Mouse (Mus musculus): Measurements from ENCODE around the gene Vmn1r3. TPM values are rescaled to one million over a fixed set of nuclear protein-coding genes. Genes with fewer than 3 reads are reported as not detected.
"Not testable (repeated sequence)": the region's sequence is repeated elsewhere in the genome, so short reads cannot be mapped to it uniquely, and the experiment has no call there.

Vmn1r3 gene
- total RNA-seq (2022) = not detected

- not testable (repeated sequence) for DNase-seq (ENCODE audit: low spot score)
Measured at GRCm38 (mm10) chr4:3185258-3185657, at the start of gene Vmn1r3. TSS of gene Vmn1r3 (minus strand) at chr4:3185358.

DNA sequence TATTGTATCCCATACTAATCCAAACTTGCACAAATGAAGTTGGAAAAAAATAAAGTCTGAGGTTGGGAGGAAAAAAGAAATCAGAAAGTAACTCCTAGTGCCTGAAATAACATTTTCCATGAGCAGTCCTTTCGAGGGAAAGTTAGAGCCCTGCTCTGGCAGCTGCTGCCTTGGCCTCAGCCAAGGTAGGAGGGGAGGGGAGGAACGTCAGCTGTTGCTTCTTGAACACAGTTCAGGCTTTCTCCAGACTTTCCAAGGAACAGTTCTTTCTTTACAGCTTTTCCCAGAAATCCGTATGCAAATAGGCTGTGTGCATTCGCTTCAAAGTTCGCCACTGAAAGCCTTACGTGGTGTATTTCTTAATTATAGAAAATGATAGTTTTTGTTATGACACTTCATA is 46.9 kb upstream of the Vmn1r3 start:
- peak; percentile 87 for DNase-seq (ENCODE audit: low spot score)

- DNase-seq (ENCODE audit: low spot score) = no peak
Measured at GRCm38 (mm10) chr4:3230908-3231684, 45.9 kb upstream of the Vmn1r3 start.

- DNase-seq (ENCODE audit: low spot score) = no peak
Measured at GRCm38 (mm10) chr4:3229532-3229931, 44.4 kb upstream of the Vmn1r3 start.

DNA sequence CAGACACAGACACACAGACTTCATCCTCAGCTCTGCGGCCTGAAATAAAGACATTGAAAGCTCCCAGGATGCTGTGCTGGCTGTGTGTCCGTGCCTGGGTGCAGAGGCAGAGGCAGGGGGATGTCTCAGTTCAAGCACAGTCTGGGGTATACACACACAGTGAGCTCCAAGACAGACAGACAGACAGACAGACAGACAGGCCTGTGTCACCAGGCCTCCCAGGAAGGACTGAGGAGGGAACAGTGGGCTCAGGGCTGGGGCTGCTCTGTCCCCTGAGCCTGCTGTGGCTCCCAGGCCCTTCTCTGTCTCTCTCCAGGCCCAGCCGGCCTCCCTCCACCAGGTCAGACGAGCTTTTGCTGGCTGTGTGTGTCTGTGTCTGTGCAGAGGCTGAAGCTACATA is 43.3 kb upstream of the Vmn1r3 start:
- no peak for DNase-seq (ENCODE audit: low spot score)

- no peak for DNase-seq (ENCODE audit: low spot score)
Measured at GRCm38 (mm10) chr4:3227751-3228150, 42.6 kb upstream of the Vmn1r3 start.

DNA sequence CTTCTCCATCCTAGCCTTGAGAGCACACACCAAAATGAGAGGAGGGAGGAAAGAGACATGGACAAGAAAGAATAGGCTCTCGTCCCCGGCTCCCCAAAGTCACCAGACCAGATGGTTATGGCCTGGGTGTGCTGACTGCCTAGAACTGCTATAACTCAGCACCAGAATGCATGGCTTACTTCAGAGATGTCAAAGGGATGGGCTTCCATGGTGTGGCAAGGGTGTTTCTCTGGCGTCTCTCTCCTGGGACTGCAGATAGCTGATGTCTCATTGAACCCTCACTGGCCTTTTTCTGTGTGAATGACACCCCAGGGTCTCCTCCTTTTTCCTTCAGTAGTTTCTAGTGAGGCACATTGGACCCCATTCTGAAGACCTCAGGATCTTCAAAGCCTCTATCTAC is 41.3 kb upstream of the Vmn1r3 start:
- no peak for DNase-seq (ENCODE audit: low spot score)

- not testable (repeated sequence) for DNase-seq (ENCODE audit: low spot score)
Measured at GRCm38 (mm10) chr4:3225416-3225815, 40.3 kb upstream of the Vmn1r3 start.

- DNase-seq (ENCODE audit: low spot score) = not testable (repeated sequence)
Measured at GRCm38 (mm10) chr4:3224848-3225247, 39.7 kb upstream of the Vmn1r3 start.

- DNase-seq (ENCODE audit: low spot score) = not testable (repeated sequence)
Measured at GRCm38 (mm10) chr4:3223483-3224209, 38.5 kb upstream of the Vmn1r3 start.

- DNase-seq (ENCODE audit: low spot score) = not testable (repeated sequence)
Measured at GRCm38 (mm10) chr4:3216382-3216781, 31.2 kb upstream of the Vmn1r3 start.

GRCm38 (mm10) chr4:3213349-3213748 is 28.2 kb upstream of the Vmn1r3 start:
- DNase-seq (ENCODE audit: low spot score) = not testable (repeated sequence)

GRCm38 (mm10) chr4:3209643-3210217 is 24.6 kb upstream of the Vmn1r3 start:
- not testable (repeated sequence) for DNase-seq (ENCODE audit: low spot score)

- DNase-seq (ENCODE audit: low spot score) = not testable (repeated sequence)
Measured at GRCm38 (mm10) chr4:3176746-3177490, 8.2 kb downstream of the Vmn1r3 start.

GRCm38 (mm10) chr4:3176195-3176594 is 9.0 kb downstream of the Vmn1r3 start:
- not testable (repeated sequence) for DNase-seq (ENCODE audit: low spot score)

DNA sequence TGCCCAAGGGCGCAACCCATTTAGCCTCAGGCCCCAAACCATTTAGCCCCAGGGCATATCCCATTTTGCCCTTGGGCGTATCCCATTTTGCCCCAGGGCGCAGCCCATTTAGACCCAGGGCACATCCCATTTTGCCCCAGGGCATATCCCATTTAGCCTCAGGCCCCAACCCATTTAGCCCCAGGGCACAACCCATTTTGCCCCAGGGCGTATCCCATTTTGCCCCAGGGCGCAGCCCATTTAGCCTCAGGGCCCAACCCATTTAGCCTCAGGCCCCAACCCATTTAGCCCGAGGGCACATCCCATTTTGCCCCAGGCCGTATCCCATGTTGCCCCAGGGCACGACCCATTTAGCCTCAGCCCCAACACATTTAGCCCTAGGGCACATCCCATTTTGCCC is 9.4 kb downstream of the Vmn1r3 start:
- DNase-seq (ENCODE audit: low spot score) = not testable (repeated sequence)

- not testable (repeated sequence) for DNase-seq (ENCODE audit: low spot score)
Measured at GRCm38 (mm10) chr4:3174586-3174985, 10.6 kb downstream of the Vmn1r3 start.

DNA sequence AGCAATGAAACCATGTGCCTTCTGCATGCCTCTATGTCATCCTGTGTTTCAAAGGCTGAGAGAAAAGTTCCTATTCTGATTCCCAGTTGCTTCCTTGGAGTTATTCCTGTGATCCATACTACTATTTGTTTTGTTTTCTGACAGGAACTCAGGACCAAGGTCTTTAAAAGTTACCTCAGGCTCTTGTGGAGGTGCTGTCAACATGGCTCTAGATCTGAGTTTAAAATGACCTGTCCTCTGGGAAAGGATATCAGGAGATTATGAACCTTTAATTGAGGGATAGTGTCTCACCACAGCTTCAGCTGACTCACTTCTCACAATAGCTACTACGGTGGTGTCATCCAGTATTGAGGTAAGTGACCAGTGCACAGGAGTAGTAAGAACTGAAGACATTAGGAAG is 18.1 kb downstream of the Vmn1r3 start, which contains the start of gene Vmn1r2:
TSS of gene Vmn1r2 (plus strand) at position 301 of the 400 bp plus-strand sequence.
- DNase-seq (ENCODE audit: low spot score) = not testable (repeated sequence)

GRCm38 (mm10) chr4:3165046-3165445 is 20.1 kb downstream of the Vmn1r3 start:
- DNase-seq (ENCODE audit: low spot score) = no peak

- DNase-seq (ENCODE audit: low spot score) = not testable (repeated sequence)
Measured at GRCm38 (mm10) chr4:3164429-3164828, 20.7 kb downstream of the Vmn1r3 start.

DNA sequence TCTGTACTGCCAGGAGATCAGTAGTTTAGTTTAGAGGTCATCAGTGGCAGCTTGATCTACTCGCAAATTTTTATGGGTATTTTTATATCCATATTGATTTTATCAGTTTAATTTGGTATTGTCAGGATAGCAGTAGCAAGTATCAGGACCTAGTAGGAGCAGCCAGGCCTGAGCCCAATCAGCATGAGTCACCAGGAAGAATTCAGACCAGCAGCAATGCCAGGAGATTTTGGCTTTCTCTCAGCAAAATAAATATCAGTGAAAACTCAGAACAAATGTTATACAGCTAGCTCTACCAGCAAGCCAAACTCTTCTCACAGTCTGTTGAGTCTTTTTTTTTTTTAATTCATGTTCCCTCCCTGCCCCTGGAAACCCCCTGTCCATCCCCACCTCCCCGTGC is 31.8 kb downstream of the Vmn1r3 start:
- peak; percentile 11 for DNase-seq (ENCODE audit: low spot score)

DNA sequence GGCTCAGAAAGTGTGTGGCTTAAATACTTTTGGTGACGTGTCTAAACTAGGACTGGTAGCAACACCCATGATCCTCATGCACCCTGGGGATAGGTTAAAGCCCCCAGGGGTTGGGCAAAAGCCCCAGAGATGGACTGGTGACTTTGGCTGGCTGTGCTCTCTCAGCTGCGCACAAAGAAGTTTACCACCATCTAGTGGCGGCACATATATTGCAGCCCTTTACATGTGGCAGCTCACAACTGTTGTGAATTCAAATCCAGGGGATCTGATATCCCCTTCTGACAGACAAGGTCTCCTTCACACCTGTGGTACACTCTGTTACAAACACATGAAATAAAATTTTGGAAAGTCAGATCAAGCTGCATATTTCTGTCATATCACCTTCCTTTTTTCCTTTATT is 37.2 kb downstream of the Vmn1r3 start:
- DNase-seq (ENCODE audit: low spot score) = not testable (repeated sequence)
